Mouse (Mus musculus) layer of hippocampus, adult 2 months (tissue): ENCODE measurements around the gene Ugt1a5. TPM values are rescaled to one million over a fixed set of nuclear protein-coding genes. Genes with fewer than 3 reads are reported as not detected.
"Not testable (repeated sequence)": the region's sequence is repeated elsewhere in the genome, so short reads cannot be mapped to it uniquely, and the experiment has no call there.

Experiments
- DNase-seq, 2 experiments: peaks; one replicate each; pipeline ENCODE4 v3.0.0; 2022; ENCODE audit warnings: low spot score in 2 of 2
- H3K27ac ChIP-seq: fragments of 200-600 bp; 2 replicates; pipeline ENCODE4 v1.8.1; 2022
- H3K4me3 ChIP-seq: fragments of 200-600 bp; 2 replicates; pipeline ENCODE4 v1.8.1; 2022; ENCODE audit warnings: mild to moderate bottlenecking
- CTCF ChIP-seq: fragments of 200-600 bp; conservative IDR thresholded peaks from 2 replicates; pipeline ENCODE4 v1.8.1; 2022; ENCODE audit warnings: antibody characterized with exemption, mild to moderate bottlenecking, moderate library complexity
- long read RNA-seq, 2 experiments: library from polyadenylated mRNA; stranded (forward); transcript quantifications; one replicate each; pipeline ENCODE4 v2.0.0; 2021; ENCODE audit warnings: borderline mapping rate in 2 of 2
- total RNA-seq, 2 experiments: library from RNA; stranded (reverse); gene quantifications; 2 replicates each; pipeline ENCODE4 v1.2.3; 2021

Gene Ugt1a5
- under 1 TPM in 1 of 2 experiments, not detected in 1; 0.44 TPM for total RNA-seq
- long read RNA-seq, experiment 1, result 0 reads
- long read RNA-seq, experiment 2, result 0 reads

GRCm38 (mm10) chr1:88165711-88166110 is at the start of gene Ugt1a5:
Ugt1a5 (plus strand) TSS chr1:88166012.
- no peak for TF ChIP-seq CTCF
- no peak for DNase-seq
- Histone ChIP-seq H3K4me3 (no peak within 1 kb of the TSS), H3K27ac (no peak within 1 kb of the TSS)

GRCm38 (mm10) chr1:88120550-88120949 is 45.3 kb upstream of the Ugt1a5 start:
- not testable (repeated sequence) for H3K27ac ChIP-seq, H3K4me3 ChIP-seq, DNase-seq
- peak; percentile 56 for TF ChIP-seq CTCF

GRCm38 (mm10) chr1:88121521-88121920 is 44.3 kb upstream of the Ugt1a5 start:
- H3K4me3 ChIP-seq, H3K27ac ChIP-seq, DNase-seq: not testable (repeated sequence)
- TF ChIP-seq CTCF, result peak; percentile 42

- not testable (repeated sequence) for DNase-seq, H3K27ac ChIP-seq, H3K4me3 ChIP-seq
- peak; percentile 48 for TF ChIP-seq CTCF
These were observed 39.9 kb upstream of the Ugt1a5 start for GRCm38 (mm10) chr1:88125827-88126360.

DNA sequence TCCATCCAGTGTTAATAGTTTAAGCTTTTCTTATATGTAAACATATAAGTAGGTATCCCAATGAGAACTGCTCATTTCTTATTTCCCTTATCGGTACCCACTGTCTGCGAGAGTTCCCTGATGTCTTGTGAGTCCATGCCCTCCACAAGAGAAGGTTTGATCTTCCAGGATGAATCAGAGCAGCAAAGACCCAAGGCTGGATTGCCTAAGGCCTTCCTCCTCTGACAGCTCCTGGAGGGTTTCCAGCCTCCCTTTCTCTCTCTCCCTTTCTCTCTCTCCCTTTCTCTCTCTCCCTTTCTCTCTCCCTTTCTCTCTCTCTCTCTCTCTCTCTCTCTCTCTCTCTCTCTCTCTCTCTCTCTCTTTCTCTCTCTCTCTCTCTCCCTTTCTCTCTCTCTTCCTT is 36.7 kb upstream of the Ugt1a5 start:
- not testable (repeated sequence) for H3K27ac ChIP-seq, H3K4me3 ChIP-seq, DNase-seq

- not testable (repeated sequence) for H3K4me3 ChIP-seq, DNase-seq, H3K27ac ChIP-seq
These were observed 35.6 kb upstream of the Ugt1a5 start for GRCm38 (mm10) chr1:88130223-88130622.

GRCm38 (mm10) chr1:88133908-88134456 is 31.8 kb upstream of the Ugt1a5 start:
- no peak for DNase-seq
- Histone ChIP-seq H3K4me3 (no peak overlapping the region), H3K27ac (no peak overlapping the region)
- no peak for TF ChIP-seq CTCF

GRCm38 (mm10) chr1:88134457-88135011 is 31.3 kb upstream of the Ugt1a5 start, which contains the start of gene Ugt1a6a:
Ugt1a6a (plus strand) TSS chr1:88134809.
- not testable (repeated sequence) for H3K4me3 ChIP-seq, H3K27ac ChIP-seq, DNase-seq

DNA sequence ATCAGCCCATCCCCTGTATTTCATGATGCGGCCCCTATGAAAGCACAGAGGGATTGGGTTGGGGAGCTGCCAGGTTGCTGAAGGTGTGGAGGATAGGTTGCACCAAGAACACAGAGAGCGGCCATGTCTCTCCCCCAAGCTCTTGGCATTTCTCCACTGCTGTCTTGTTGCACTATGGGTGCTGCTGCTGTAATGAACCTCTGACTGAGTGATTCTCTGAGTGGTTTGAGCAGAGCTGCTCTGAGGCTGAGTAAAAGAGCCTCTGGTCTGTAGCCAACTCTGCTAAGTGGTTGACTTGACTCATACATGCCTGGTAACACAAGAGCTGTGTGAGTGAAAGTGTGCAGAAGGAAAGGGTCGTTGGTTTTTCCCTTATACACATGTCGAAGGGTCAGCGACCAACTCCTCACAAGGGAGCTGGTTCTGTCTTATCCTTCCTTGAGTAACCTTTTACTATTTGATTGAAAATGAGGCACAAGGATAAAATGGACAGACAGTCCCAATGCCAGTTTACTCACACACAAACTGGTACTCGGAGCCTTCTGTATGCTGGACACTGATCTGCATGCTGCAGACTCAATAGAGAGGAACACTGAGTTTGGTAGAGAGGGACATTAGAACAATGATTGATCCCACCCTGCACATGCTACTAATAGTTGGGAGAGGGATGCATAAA is 30.4 kb upstream of the Ugt1a5 start:
- not testable (repeated sequence) for H3K4me3 ChIP-seq, DNase-seq, H3K27ac ChIP-seq

DNA sequence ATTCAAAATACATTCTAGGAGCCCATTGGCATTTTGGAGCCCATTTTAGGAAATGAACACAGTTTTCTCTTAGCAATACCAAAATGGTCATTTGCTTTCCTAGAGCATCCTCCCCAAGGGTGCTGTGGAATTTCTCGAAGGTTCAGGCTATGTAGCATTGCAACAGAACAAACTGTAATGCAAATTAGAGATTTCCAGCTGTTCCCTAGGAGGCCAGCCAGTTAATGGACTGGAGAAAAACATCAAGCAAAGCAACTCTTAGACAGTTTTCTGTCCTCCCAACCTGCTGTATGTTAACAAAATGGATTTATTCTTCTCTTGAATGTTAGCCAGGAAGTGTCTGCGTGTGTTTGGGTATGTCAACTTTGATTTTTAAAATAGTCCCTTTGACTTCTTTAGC is 29.2 kb upstream of the Ugt1a5 start:
- TF ChIP-seq CTCF, result no peak

DNA sequence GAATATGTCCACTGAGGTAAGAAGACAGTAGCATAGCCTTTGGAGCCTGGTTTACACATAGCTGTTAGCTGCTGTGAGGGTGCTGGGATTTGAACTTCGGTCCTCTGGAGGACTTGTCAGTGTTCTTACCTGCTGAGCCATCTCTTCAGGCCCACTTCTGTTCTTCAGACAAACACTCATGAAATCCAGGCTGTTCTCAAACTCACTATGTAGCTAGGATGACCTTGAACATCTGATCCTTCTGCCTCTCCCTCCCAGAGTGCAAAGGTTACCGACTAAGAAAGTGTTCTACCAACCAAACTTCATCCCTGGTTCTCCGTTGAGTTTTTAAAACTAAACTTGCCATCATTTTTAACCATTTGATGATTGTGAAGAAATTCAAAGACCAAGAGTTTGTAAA is 28.5 kb upstream of the Ugt1a5 start:
- Histone ChIP-seq H3K4me3 (no peak overlapping the region), H3K27ac (no peak overlapping the region)
- no peak for DNase-seq
- no peak for TF ChIP-seq CTCF

More for the DNA sequence above, 29.2 kb upstream of the Ugt1a5 start:
- DNase-seq, result no peak
- H3K4me3 ChIP-seq, result no peak overlapping the region
- no peak overlapping the region for H3K27ac ChIP-seq

DNA sequence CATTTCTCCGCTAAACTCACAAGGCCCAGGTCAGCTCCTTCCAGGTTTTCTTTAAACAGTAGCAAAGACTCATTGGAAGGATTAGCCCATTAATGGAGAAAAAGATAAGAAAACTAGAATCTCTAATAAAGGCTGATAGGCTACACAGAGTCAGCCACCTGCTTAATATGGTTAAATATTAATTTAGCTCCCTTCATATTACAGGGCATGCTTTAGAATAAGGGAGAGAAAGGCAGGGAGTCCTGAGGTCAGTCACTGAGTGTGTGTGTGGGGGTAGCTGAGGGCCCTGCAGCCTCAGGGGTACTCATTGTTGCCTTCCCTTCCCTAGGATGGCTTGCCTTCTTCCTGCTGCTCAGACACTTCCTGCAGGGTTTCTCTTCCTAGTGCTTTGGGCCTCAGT is 27.7 kb upstream of the Ugt1a5 start:
- DNase-seq, result no peak
- H3K4me3 ChIP-seq, result no peak overlapping the region
- no peak for TF ChIP-seq CTCF
- no peak overlapping the region for H3K27ac ChIP-seq

- not testable (repeated sequence) for H3K4me3 ChIP-seq, DNase-seq, H3K27ac ChIP-seq
These were observed 25.3 kb upstream of the Ugt1a5 start for GRCm38 (mm10) chr1:88140492-88140891.
